Mouse (Mus musculus): ENCODE measurements around the gene Cutal. TPM values are rescaled to one million over a fixed set of nuclear protein-coding genes. Genes with fewer than 3 reads are reported as not detected.

Cutal gene
- total and polyA plus RNA-seq, 2 experiments from 2014 or later: 0.20 to 0.26 TPM

DNA sequence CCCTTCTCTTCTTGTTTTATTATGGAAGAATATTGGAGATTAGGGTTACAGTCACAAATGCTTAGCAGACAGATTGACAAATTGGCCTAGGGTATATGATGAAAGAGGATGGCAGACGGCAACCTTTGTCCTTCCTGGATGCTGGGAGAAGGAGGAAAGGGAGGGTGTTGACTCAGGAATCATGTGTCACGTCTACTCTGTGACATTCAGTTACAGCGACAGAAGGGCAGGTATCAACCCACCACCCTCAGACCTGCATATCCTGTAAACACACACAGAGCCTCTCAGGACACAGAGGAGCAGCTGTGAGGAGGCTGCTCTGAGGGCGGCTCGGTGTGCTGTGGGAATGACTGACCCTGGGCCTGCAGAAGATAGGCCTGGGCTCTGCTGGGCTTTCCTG is 9.0 kb downstream of the Cutal start:
- Histone ChIP-seq H3K4me3 (ENCODE audit: low read length) (no peak overlapping the region), H3K4me1 (ENCODE audit: insufficient read depth, low read length) (no peaks in the 10 kb centered on the region), H3K27ac (no peak overlapping the region), H3K9me3 (ENCODE audit: low read length) (no peaks in the 10 kb centered on the region), H3K9ac (replicated peaks; ENCODE audit: low read length) (no peak overlapping the region), H3K36me3 (ENCODE audit: insufficient read depth, low read length) (no peaks in the 10 kb centered on the region), H3K4me2 (ENCODE audit: low read depth, low read length) (no peak overlapping the region), H3K27me3 (ENCODE audit: insufficient read depth, low read length) (no peaks in the 10 kb centered on the region)
- no peak for TF ChIP-seq CTCF (IDR thresholded peaks at IDR 0.05; ENCODE audit: low read depth)
- DNase-seq (ENCODE audit: low spot score) (no peak), ATAC-seq (no peak)
- 68% methylated on average over 5 of the region's 5 CpGs for WGBS

DNA sequence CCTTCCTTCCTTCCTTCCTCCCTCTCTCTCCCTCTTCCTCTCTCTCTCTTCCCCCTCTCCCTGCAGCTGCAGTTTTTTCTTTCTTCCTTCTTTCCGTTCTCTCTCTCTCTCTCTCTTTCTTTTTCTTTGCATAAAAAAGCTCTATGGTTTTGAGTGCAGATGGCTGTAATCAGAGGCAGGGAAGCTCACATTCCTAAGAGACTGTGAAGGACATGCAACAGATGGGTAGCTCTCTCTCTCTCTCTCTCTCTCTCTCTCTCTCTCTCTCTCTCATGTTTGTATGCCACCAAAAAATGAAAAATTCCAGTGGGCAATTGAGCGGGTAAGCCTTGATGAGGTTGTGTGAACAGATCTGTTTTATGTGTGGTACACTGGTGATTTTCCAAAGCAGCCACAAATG is 10.0 kb downstream of the Cutal start:
- no peak for TF ChIP-seq CTCF (IDR thresholded peaks at IDR 0.05; ENCODE audit: low read depth)
- Histone ChIP-seq H3K9me3 (ENCODE audit: low read length) (no peaks in the 10 kb centered on the region), H3K9ac (replicated peaks; ENCODE audit: low read length) (no peak overlapping the region), H3K4me2 (ENCODE audit: low read depth, low read length) (no peak overlapping the region), H3K27me3 (ENCODE audit: insufficient read depth, low read length) (no peaks in the 10 kb centered on the region), H3K4me1 (ENCODE audit: insufficient read depth, low read length) (no peaks in the 10 kb centered on the region), H3K36me3 (ENCODE audit: insufficient read depth, low read length) (no peaks in the 10 kb centered on the region), H3K4me3 (ENCODE audit: low read length) (no peak overlapping the region), H3K27ac (no peak overlapping the region)
- ATAC-seq (no peak), DNase-seq (ENCODE audit: low spot score) (no peak)
- WGBS: 82% methylated on average over 2 of the region's 2 CpGs

DNA sequence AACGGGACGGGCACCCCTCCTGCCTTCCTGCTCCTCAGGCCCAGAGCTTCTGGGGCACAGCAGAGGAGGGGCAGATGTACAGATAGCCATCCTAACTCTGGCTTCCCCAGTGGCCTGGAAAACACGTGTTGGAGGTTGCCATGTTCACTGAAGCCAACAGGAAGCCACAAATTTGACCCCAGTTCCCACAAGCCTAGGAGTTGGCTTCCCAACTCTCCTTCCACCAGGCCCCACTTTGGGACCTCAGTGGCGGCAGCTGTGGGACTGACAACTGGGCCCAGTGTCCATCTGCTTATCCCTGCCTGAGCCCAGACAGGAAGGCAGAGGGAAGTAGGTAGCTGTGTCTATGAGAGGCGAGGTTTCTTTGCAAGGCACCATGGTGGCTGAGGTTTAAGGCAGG is 19.8 kb downstream of the Cutal start:
- Histone ChIP-seq H3K36me3 (ENCODE audit: insufficient read depth, low read length) (no peaks in the 10 kb centered on the region), H3K27me3 (ENCODE audit: insufficient read depth, low read length) (no peaks in the 10 kb centered on the region), H3K27ac (no peak overlapping the region), H3K4me1 (ENCODE audit: insufficient read depth, low read length) (no peaks in the 10 kb centered on the region), H3K9me3 (ENCODE audit: low read length) (no peaks in the 10 kb centered on the region), H3K4me3 (ENCODE audit: low read length) (no peak overlapping the region), H3K4me2 (ENCODE audit: low read depth, low read length) (no peak overlapping the region), H3K9ac (replicated peaks; ENCODE audit: low read length) (no peak overlapping the region)
- no peak for TF ChIP-seq CTCF (IDR thresholded peaks at IDR 0.05; ENCODE audit: low read depth)
- no peak for ATAC-seq
- no peak for DNase-seq (ENCODE audit: low spot score)
- 81% methylated on average over 5 of the region's 5 CpGs for WGBS

DNA sequence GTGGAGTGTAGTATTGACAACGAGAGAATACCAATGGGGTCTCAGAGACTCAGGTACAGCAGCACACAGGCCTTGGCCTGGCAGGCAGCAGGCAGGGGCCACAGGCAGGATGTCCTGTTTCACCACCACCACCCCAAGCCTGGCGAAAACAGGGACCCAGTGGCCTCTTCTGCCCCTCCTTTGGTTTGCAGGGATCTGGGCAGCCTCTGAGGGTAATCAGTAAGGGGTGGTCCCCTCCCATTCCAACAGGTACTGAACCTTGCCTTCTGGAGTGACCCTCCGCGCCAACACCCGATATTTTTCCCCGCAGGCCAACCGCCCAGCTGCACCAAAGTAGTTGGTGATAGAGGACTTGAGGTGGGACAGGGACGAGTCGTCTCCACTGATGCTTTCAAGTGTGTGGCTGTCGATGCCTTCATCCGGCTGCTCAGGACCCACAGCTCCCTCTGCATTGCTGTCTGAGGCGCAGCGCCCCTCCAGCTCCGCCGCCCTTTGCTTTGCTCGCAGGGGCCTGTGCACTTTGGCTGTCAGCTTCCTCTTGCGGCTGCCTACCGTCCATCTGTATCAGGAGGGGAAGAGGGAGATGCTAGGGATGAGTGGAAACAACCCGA is 21.4 kb downstream of the Cutal start:
- H3K4me3 ChIP-seq (ENCODE audit: low read length): no peak overlapping the region
- H3K27ac ChIP-seq: no peak overlapping the region
- H3K36me3 ChIP-seq (ENCODE audit: insufficient read depth, low read length): no peaks in the 10 kb centered on the region
- no peak overlapping the region for H3K4me2 ChIP-seq (ENCODE audit: low read depth, low read length)
- no peak for TF ChIP-seq CTCF (IDR thresholded peaks at IDR 0.05; ENCODE audit: low read depth)
- ATAC-seq (no peak), DNase-seq (ENCODE audit: low spot score) (no peak)
- 81% methylated on average over 19 of the region's 19 CpGs for WGBS
- no peaks in the 10 kb centered on the region for H3K4me1 ChIP-seq (ENCODE audit: insufficient read depth, low read length)
- H3K9ac ChIP-seq (replicated peaks; ENCODE audit: low read length): no peak overlapping the region
- no peaks in the 10 kb centered on the region for H3K27me3 ChIP-seq (ENCODE audit: insufficient read depth, low read length)
- H3K9me3 ChIP-seq (ENCODE audit: low read length): no peaks in the 10 kb centered on the region

GRCm38 (mm10) chr2:34896821-34897460 is 22.7 kb downstream of the Cutal start:
- Histone ChIP-seq H3K9me3 (ENCODE audit: low read length) (no peaks in the 10 kb centered on the region), H3K27me3 (ENCODE audit: insufficient read depth, low read length) (no peaks in the 10 kb centered on the region), H3K4me3 (ENCODE audit: low read length) (no peak overlapping the region), H3K36me3 (ENCODE audit: insufficient read depth, low read length) (no peaks in the 10 kb centered on the region), H3K9ac (replicated peaks; ENCODE audit: low read length) (no peak overlapping the region), H3K4me1 (ENCODE audit: insufficient read depth, low read length) (no peaks in the 10 kb centered on the region), H3K4me2 (ENCODE audit: low read depth, low read length) (no peak overlapping the region), H3K27ac (no peak overlapping the region)
- DNase-seq (ENCODE audit: low spot score): no peak
- ATAC-seq: no peak
- TF ChIP-seq CTCF (IDR thresholded peaks at IDR 0.05; ENCODE audit: low read depth): no peak
- 73% methylated on average over 17 of the region's 17 CpGs for WGBS

GRCm38 (mm10) chr2:34897820-34898219 is 23.6 kb downstream of the Cutal start:
- Histone ChIP-seq H3K9me3 (ENCODE audit: low read length) (no peaks in the 10 kb centered on the region), H3K4me3 (ENCODE audit: low read length) (no peak overlapping the region), H3K27me3 (ENCODE audit: insufficient read depth, low read length) (no peaks in the 10 kb centered on the region), H3K36me3 (ENCODE audit: insufficient read depth, low read length) (no peaks in the 10 kb centered on the region), H3K4me2 (ENCODE audit: low read depth, low read length) (no peak overlapping the region), H3K9ac (replicated peaks; ENCODE audit: low read length) (no peak overlapping the region), H3K27ac (no peak overlapping the region), H3K4me1 (ENCODE audit: insufficient read depth, low read length) (no peaks in the 10 kb centered on the region)
- 25% methylated on average over 10 of the region's 10 CpGs for WGBS
- TF ChIP-seq CTCF (IDR thresholded peaks at IDR 0.05; ENCODE audit: low read depth): peak; percentile 62
- ATAC-seq: no peak
- peak; percentile 31 for DNase-seq (ENCODE audit: low spot score)

GRCm38 (mm10) chr2:34899682-34900081 is 25.5 kb downstream of the Cutal start:
- DNase-seq (ENCODE audit: low spot score): no peak
- Histone ChIP-seq H3K27me3 (ENCODE audit: insufficient read depth, low read length) (no peaks in the 10 kb centered on the region), H3K9ac (replicated peaks; ENCODE audit: low read length) (no peak overlapping the region), H3K9me3 (ENCODE audit: low read length) (no peaks in the 10 kb centered on the region), H3K36me3 (ENCODE audit: insufficient read depth, low read length) (no peaks in the 10 kb centered on the region), H3K4me2 (ENCODE audit: low read depth, low read length) (no peak overlapping the region), H3K27ac (no peak overlapping the region), H3K4me1 (ENCODE audit: insufficient read depth, low read length) (peaks cover 7% of the 10 kb centered on the region; the same call in 1 of the 2 replicates), H3K4me3 (ENCODE audit: low read length) (no peak overlapping the region)
- no peak for TF ChIP-seq CTCF (IDR thresholded peaks at IDR 0.05; ENCODE audit: low read depth)
- WGBS: 80% methylated on average over 11 of the region's 11 CpGs
- no peak for ATAC-seq

Measured in hindbrain, postnatal 0 days (tissue).